Mouse (Mus musculus) gastrocnemius, adult 2 months (tissue): ENCODE measurements at regions not wholly inside any gene's neighbourhood (a gene's known extent, or its start where the extent isn't known, plus 50 kb on each side); places are given as distances from the start of the nearest gene placed in this dataset.

Experiments
- DNase-seq: peaks from one replicate; pipeline ENCODE4 v3.0.0; 2022
- H3K27ac ChIP-seq: fragments of 200-600 bp; 2 replicates; pipeline ENCODE4 v1.8.1; 2022; ENCODE audit warnings: mild to moderate bottlenecking
- H3K4me3 ChIP-seq: fragments of 200-600 bp; 2 replicates; pipeline ENCODE4 v1.8.1; 2022; ENCODE audit warnings: mild to moderate bottlenecking, moderate library complexity
- CTCF ChIP-seq: fragments of 200-600 bp; IDR thresholded peaks from 2 replicates; pipeline ENCODE4 v1.8.1; 2022; ENCODE audit warnings: antibody characterized with exemption, mild to moderate bottlenecking, moderate library complexity
- intact Hi-C: fragments of 180-260 bp; cut with DNase I; formaldehyde crosslinking; loops from one replicate; pipeline ENCODE4 v1.15.1; 2025

- no peak overlapping the region for H3K27ac ChIP-seq
- intact Hi-C loops: no loop called here
- no peak for DNase-seq
- no peak overlapping the region for H3K4me3 ChIP-seq
- no peak for TF ChIP-seq CTCF
These were observed 117.0 kb upstream of the Rbms1 start for GRCm38 (mm10) chr2:61080006-61080405.

GRCm38 (mm10) chr2:61071025-61071424 lies 108.0 kb upstream of the Rbms1 start:
- TF ChIP-seq CTCF: no peak
- H3K27ac ChIP-seq: no peak overlapping the region
- H3K4me3 ChIP-seq: no peak overlapping the region
- intact Hi-C loops: no loop called here
- DNase-seq: no peak

DNA sequence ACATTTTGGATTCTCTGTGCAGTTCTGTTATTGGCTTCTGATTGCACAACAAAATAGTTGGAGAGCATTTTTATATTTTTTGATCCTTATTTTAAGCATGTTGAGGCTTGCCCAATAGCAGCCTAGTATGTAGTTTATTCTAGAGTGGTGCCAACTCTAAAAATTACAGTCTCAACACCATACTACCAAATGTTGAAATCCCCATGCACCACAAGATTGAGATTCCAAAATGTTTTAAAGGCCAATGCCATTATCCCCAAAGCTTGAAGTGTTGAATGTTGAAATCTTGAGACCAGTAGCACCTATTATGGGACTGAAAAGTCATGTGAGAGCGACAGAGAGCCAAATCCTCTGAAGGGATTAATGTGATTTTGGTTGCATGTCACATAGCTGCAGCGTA lies 104.9 kb upstream of the Rbms1 start:
- H3K27ac ChIP-seq: no peak overlapping the region
- no peak for DNase-seq
- intact Hi-C loops: no loop called here
- TF ChIP-seq CTCF: no peak
- H3K4me3 ChIP-seq: no peak overlapping the region

- peak; percentile 62 for DNase-seq
- no peak for TF ChIP-seq CTCF
- intact Hi-C loops: no loop called here
- peak overlapping the region; percentile 53 for H3K27ac ChIP-seq
- no peak overlapping the region for H3K4me3 ChIP-seq
These were observed 99.1 kb upstream of the Rbms1 start for GRCm38 (mm10) chr2:61062125-61062524.

DNA sequence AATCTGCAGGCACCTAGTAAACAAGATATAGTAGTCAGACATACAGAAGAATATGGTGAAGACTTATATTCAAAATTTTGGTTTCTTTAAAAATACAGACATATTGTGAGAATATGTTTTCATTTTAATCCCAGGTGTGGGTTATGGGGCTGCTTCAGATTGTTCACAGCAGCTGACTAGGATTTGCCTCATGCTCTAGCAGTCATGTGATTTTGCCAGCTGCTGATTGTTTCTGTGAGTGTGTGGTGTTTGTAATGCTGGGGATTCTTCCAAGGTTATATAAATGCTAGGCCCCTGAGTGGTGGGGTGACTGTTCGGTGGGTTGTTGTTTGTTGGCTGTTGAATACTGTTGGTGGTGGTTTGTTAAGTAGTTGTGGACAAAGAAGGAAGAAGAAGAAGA lies 97.9 kb upstream of the Rbms1 start:
- no peak for TF ChIP-seq CTCF
- Histone ChIP-seq H3K27ac (no peak overlapping the region), H3K4me3 (no peak overlapping the region)
- intact Hi-C loops: no loop called here
- DNase-seq: no peak

GRCm38 (mm10) chr2:61058545-61059235 lies 95.7 kb upstream of the Rbms1 start:
- intact Hi-C loops: no loop called here
- peak; percentile 21 for DNase-seq
- H3K27ac ChIP-seq: peak overlapping the region; percentile 58
- no peak overlapping the region for H3K4me3 ChIP-seq
- no peak for TF ChIP-seq CTCF

DNA sequence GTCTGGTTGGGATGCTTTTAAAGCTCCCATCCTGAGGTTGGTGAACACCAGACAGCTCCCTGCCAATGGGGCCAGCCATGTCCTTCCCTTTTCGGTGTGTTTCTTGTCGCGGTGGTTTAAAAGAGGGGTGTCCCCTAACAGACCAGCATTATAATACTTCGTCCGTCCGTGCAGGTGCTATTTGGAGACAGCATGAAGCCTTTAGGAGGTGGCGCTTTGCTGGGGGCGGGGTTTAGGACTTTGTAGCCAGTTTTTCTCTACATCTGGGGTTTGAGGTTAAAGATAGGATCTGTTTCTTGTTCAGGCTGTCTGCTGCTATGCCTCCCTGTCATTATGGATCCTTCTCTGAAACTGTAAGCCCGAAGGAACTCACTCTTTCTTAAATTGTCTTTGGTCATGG lies 89.3 kb upstream of the Rbms1 start:
- DNase-seq: no peak
- intact Hi-C loops: no loop called here
- no peak overlapping the region for H3K27ac ChIP-seq
- no peak overlapping the region for H3K4me3 ChIP-seq
- no peak for TF ChIP-seq CTCF

- Histone ChIP-seq H3K27ac (no peak overlapping the region), H3K4me3 (no peak overlapping the region)
- DNase-seq: no peak
- intact Hi-C loops: no loop called here
- no peak for TF ChIP-seq CTCF
These were observed 88.8 kb upstream of the Rbms1 start for GRCm38 (mm10) chr2:61051808-61052207.

DNA sequence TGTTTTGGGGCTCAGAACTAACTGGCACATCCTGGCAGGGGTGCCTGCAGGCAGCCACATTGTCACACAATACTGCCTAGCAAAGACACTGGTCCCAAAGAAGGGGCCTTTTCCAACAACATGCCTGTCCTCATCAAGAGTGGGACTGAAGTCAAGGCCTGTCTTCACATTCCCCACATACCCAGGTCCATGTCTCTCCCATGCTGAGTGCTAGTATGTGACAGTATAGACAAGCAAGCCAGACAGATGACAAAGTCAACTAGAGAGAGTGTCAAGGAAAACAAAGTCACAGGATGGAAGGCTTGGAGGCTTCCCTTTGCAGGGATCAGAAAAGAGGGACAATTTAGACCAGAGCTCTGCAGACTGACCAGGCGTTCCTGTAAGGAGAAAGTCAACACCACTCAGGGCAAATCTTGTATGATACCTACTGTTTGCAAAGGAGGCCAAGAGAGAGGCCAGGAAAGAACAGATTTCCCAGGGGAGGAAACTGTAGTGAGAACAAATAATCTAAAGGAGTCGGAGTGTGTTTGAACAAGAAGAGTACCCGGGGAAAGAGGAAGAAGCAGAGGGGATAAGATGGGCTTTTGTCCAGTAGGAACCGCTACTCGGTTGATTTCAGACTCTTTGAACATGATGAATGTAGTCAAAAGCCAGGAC lies 83.2 kb upstream of the Rbms1 start:
- H3K4me3 ChIP-seq: no peak overlapping the region
- intact Hi-C loops: no loop called here
- H3K27ac ChIP-seq: no peak overlapping the region
- TF ChIP-seq CTCF: no peak
- DNase-seq: no peak

- intact Hi-C loops: no loop called here
These were observed 82.5 kb upstream of the Rbms1 start for GRCm38 (mm10) chr2:61045467-61045866.

DNA sequence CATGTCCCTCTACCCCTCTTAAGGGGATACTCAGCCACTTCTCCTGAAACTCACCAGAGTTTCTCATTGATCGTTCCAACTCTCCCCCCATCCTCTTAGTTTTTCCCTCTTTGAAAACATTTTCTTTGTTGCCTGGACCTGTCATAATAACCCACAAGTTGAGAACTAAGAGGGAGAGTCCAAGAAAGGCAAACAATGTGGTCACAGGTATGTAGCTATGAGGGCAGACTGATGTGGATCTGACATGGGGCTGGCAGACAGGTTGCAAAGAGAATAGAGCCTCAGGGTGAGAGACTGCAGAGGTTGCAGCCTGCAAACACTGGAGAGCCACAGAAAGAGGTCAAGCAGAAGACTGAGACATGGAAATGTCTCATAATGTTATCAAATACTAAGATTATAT lies 69.9 kb upstream of the Rbms1 start:
- no peak for DNase-seq
- no peak for TF ChIP-seq CTCF
- Histone ChIP-seq H3K4me3 (no peak overlapping the region), H3K27ac (no peak overlapping the region)
- intact Hi-C loops: no loop called here

More at GRCm38 (mm10) chr2:61045467-61045866, 82.5 kb upstream of the Rbms1 start:
- no peak overlapping the region for H3K27ac ChIP-seq
- DNase-seq: no peak
- no peak for TF ChIP-seq CTCF
- no peak overlapping the region for H3K4me3 ChIP-seq

- intact Hi-C loops: no loop called here
- DNase-seq: no peak
- no peak for TF ChIP-seq CTCF
- Histone ChIP-seq H3K27ac (no peak overlapping the region), H3K4me3 (no peak overlapping the region)
These were observed 66.7 kb upstream of the Rbms1 start for GRCm38 (mm10) chr2:61029706-61030105.

DNA sequence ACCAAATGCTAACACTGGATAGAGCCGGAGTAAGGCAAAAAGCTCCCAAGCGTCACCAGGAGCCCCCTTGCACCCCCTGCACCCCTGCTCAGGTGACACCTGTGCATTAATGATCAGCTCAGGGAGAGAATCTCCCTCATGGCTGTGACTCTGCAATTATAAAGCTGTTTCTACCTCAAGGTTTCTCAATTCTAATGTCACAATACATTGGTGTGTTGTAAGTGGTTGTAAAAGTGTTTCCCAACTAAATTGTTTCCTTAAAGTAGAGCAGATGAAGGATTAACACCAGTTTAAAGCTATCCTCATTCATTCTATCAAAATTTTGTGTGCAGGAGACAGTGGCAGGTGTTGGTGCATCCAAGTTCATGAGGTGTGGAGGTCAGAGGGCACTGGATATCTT lies 65.6 kb upstream of the Rbms1 start:
- no peak for TF ChIP-seq CTCF
- intact Hi-C loops: no loop called here
- no peak overlapping the region for H3K4me3 ChIP-seq
- DNase-seq: no peak
- H3K27ac ChIP-seq: no peak overlapping the region

DNA sequence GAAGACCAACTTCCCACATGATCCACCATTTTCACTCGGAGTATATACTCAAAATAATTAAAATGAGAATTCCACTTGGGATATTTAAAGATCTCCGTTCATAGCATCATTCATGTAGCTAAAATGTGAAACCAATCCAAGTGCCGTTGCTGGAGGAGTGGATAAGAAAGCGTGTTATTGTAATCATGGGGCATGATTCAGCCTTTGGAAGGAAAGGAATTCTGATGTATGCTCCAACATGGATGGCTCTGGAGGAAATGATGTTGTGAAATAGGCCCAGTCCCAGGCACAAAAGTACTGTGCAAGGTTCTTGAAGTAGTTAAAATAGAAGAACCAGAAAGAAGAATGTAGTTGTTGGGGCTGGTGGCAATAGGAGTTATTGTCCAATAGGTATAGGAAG lies 64.7 kb upstream of the Rbms1 start:
- H3K27ac ChIP-seq: no peak overlapping the region
- no peak overlapping the region for H3K4me3 ChIP-seq
- intact Hi-C loops: no loop called here
- TF ChIP-seq CTCF: no peak
- DNase-seq: no peak
